8 mouse cellular contexts compared by ENCODE assay signal in genomic region chr16:33830512-33831105, GRCm38 (mm10). TPM values are rescaled to one million over a fixed set of nuclear protein-coding genes. Genes with fewer than 3 reads are reported as not detected.
A peak's percentile ranks its signal among the peaks of the same experiment; 100 is the strongest.
DNase-seq lines count a peak whose midpoint lies in the region; ATAC-seq and TF ChIP-seq lines count a peak whose summit lies in the region.

No protein-coding gene starts in this region.

- peak overlapping the region; percentile 52 to 78 (median 57) for H3K4me3 ChIP-seq in CH12.LX (replicated peaks in 1 of 3; ENCODE audit: low read depth in 2 of 3, low read length in 2 of 3, poor library complexity in 1 of 3)
- H3K4me3 ChIP-seq in forebrain, embryonic 16.5 days (replicated peaks; ENCODE audit: low read length): peak overlapping the region; percentile 69
- peak overlapping the region; percentile 54 to 60 for H3K4me3 ChIP-seq in liver, embryonic 14.5 days (ENCODE audit: insufficient read depth in 1 of 2, low read depth in 2 of 2, low read length in 2 of 2)

- no peak for ATAC-seq in forebrain, embryonic 16.5 days
- ATAC-seq in liver, embryonic 14.5 days (ENCODE audit: insufficient read depth): no peak
- no peak for ATAC-seq in granulocyte monocyte progenitor cell, adult 5-6 weeks (replicated peaks; ENCODE audit: poor library complexity, severe bottlenecking)

- TF ChIP-seq CTCF in CH12.LX (conservative IDR thresholded peaks at IDR 0.05 in 1 of 2, IDR thresholded peaks at IDR 0.05 in 1 of 2; ENCODE audit: low read depth in 2 of 2, low read length in 2 of 2): no peak
- TF ChIP-seq CTCF in liver, embryonic 14.5 days (IDR thresholded peaks at IDR 0.05; ENCODE audit: low read depth): no peak

- H3K27me3 ChIP-seq in CH12.LX (replicated peaks): peaks cover 46% of the 10 kb centered on the region
- H3K27me3 ChIP-seq in forebrain, embryonic 16.5 days (replicated peaks; ENCODE audit: control insufficient read depth, insufficient read depth, low read length): peaks cover 29% of the 10 kb centered on the region
- H3K27me3 ChIP-seq in liver, embryonic 14.5 days (ENCODE audit: control insufficient read depth, insufficient read depth, low read length): peaks cover 49% of the 10 kb centered on the region

- no peak overlapping the region for H3K27ac ChIP-seq in CH12.LX (ENCODE audit: insufficient read depth, low read depth)
- H3K27ac ChIP-seq in forebrain, embryonic 16.5 days (ENCODE audit: low read length): no peak overlapping the region
- no peak overlapping the region for H3K27ac ChIP-seq in liver, embryonic 14.5 days

- H3K9me3 ChIP-seq in CH12.LX (replicated peaks; ENCODE audit: low read length): no peaks in the 10 kb centered on the region
- no peaks in the 10 kb centered on the region for H3K9me3 ChIP-seq in forebrain, embryonic 16.5 days (ENCODE audit: control insufficient read depth, low read length)
- no peaks in the 10 kb centered on the region for H3K9me3 ChIP-seq in liver, embryonic 14.5 days (ENCODE audit: control insufficient read depth, low read length)

- TF ChIP-seq POLR2A in CH12.LX (IDR thresholded peaks at IDR 0.05; ENCODE audit: low read depth, low read length): no peak

- H3K36me3 ChIP-seq in CH12.LX (replicated peaks in 1 of 2; ENCODE audit: control insufficient read depth in 1 of 2, insufficient read depth in 1 of 2, low read length in 1 of 2): no peaks in the 10 kb centered on the region
- no peaks in the 10 kb centered on the region for H3K36me3 ChIP-seq in forebrain, embryonic 16.5 days (ENCODE audit: control insufficient read depth, insufficient read depth)
- H3K36me3 ChIP-seq in liver, embryonic 14.5 days (replicated peaks; ENCODE audit: control insufficient read depth, insufficient read depth, low read depth): no peaks in the 10 kb centered on the region

- peak; percentile 57 for DNase-seq in embryo, embryonic 10.5 days (ENCODE audit: low spot score)
- DNase-seq in embryo, embryonic 10 days (ENCODE audit: low spot score): no peak
- no peak for DNase-seq in CH12.LX (ENCODE audit: extremely low read depth)
- no peak for DNase-seq in liver, embryonic 14.5 days (ENCODE audit: low read depth in 3 of 3, low spot score in 3 of 3)
- no peak for DNase-seq in T-cell, adult 2 months (ENCODE audit: low spot score)
- DNase-seq in urinary bladder, postnatal 25 days (ENCODE audit: low spot score): no peak

- peak overlapping the region; percentile 63; the same call in 1 of the 2 replicates for H3K9ac ChIP-seq in CH12.LX (ENCODE audit: insufficient read depth, low read depth)
- peak overlapping the region; percentile 70 for H3K9ac ChIP-seq in forebrain, embryonic 16.5 days (replicated peaks; ENCODE audit: low read depth, low read length)
- H3K9ac ChIP-seq in liver, embryonic 14.5 days (replicated peaks): no peak overlapping the region

- dilution Hi-C loops in CH12.LX (cut with MboI; ENCODE audit: extremely low pct_ligation_motif_present, extremely low pct_unique_long_range_greater_than_20kb, low sequenced_read_pairs): no loop called here

- WGBS in forebrain, embryonic 16.5 days: 4% methylated on average over 18 of the region's 18 CpGs
- WGBS in liver, embryonic 14.5 days (ENCODE audit: insufficient replicate concordance): 8% methylated on average over 18 of the region's 18 CpGs

- no peak for TF ChIP-seq EP300 in CH12.LX (IDR thresholded peaks at IDR 0.05; ENCODE audit: low read length)
- TF ChIP-seq EP300 in liver, embryonic 14.5 days (IDR thresholded peaks at IDR 0.05; ENCODE audit: low read depth): no peak

- H3K4me2 ChIP-seq in CH12.LX (ENCODE audit: insufficient read depth, low read depth, poor library complexity, severe bottlenecking): peak overlapping the region; percentile 46
- H3K4me2 ChIP-seq in forebrain, embryonic 16.5 days (ENCODE audit: low read length): peak overlapping the region; percentile 99
- peak overlapping the region; percentile 47 for H3K4me2 ChIP-seq in liver, embryonic 14.5 days (ENCODE audit: low read depth)

- no peaks in the 10 kb centered on the region for H3K79me2 ChIP-seq in CH12.LX (replicated peaks; ENCODE audit: control insufficient read depth, extremely low read depth, insufficient read depth, poor library complexity, severe bottlenecking)

- peaks cover 3 to 22% of the 10 kb centered on the region in 2 experiments for H3K4me1 ChIP-seq in CH12.LX (ENCODE audit: control insufficient read depth in 1 of 2, insufficient read depth in 2 of 2)
- H3K4me1 ChIP-seq in forebrain, embryonic 16.5 days (replicated peaks; ENCODE audit: control insufficient read depth, insufficient read depth, low read length): peaks cover 32% of the 10 kb centered on the region
- peaks cover 0 to 15% of the 10 kb centered on the region in 2 experiments; a peak in 2 of 4 replicates for H3K4me1 ChIP-seq in liver, embryonic 14.5 days (replicated peaks; ENCODE audit: control insufficient read depth in 2 of 2, insufficient read depth in 2 of 2, low read length in 1 of 2)

- no peak for TF ChIP-seq RAD21 in CH12.LX (IDR thresholded peaks at IDR 0.05; ENCODE audit: low read depth, low read length)

- in situ Hi-C loops in CH12.LX (cut with MboI; ENCODE audit: low pct_ligation_motif_present, low pct_unique_long_range_greater_than_20kb, low sequenced_read_pairs): no loop called here

TF ChIP-seq in CH12.LX, 34 proteins besides CTCF, POLR2A, EP300 and RAD21:
- TF ChIP-seq MAX (IDR thresholded peaks at IDR 0.05; ENCODE audit: low read length) (no peak), ZNF384 (IDR thresholded peaks at IDR 0.05; ENCODE audit: low read depth, low read length) (peak; percentile 52; the same call in 1 of the 2 replicates)
TF ChIP-seq in CH12.LX: peak in this region for 1.

RNA-seq across cellular contexts. Expression of gene Itgb5, which starts 1.1 kb away (rescaled TPM):
- total RNA-seq in CH12.LX (2012; rRNA removed): 11.5 and 20.1 TPM in 2 replicates
- 0.65 and 0.85 TPM in 2 replicates for total RNA-seq in CH12.LX (2014; rRNA removed)
- polyA plus RNA-seq in CH12.LX (2012; ENCODE audit: insufficient read length, low read depth): 1.1 and 1.8 TPM in 2 replicates
- 7.7 and 10.5 TPM in 2 replicates for polyA plus RNA-seq in forebrain, embryonic 16.5 days (2015; fragmentation: Nextera tagmentation; extraction: Ambion mirVana)
- polyA plus RNA-seq in liver, embryonic 14.5 days (2012; rRNA removed): 13.7 and 14.1 TPM in 2 replicates
- polyA plus RNA-seq in liver, embryonic 14.5 days (2014; fragmentation: Nextera tagmentation; extraction: Ambion mirVana): 10.8 and 13.9 TPM in 2 replicates
- total RNA-seq in granulocyte monocyte progenitor cell, adult 5-6 weeks (2014; fragmentation: Nextera tagmentation): 8.1 and 19.6 TPM in 2 replicates
- 9.2 and 13.4 TPM in 2 replicates for total RNA-seq in granulocyte monocyte progenitor cell, adult 5-6 weeks (2017)

RNA-seq across cellular contexts. Expression of gene Muc13, which starts 36.8 kb away (rescaled TPM):
- total RNA-seq in CH12.LX (2012; rRNA removed) (not detected in 2 replicates), CH12.LX (2014; rRNA removed) (not detected in 2 replicates)
- polyA plus RNA-seq in CH12.LX (2012; ENCODE audit: insufficient read length, low read depth): not detected in 2 replicates
- 0.11 TPM in 1 of 2 replicates, not detected in the other for polyA plus RNA-seq in forebrain, embryonic 16.5 days (2015; fragmentation: Nextera tagmentation; extraction: Ambion mirVana)
- polyA plus RNA-seq in liver, embryonic 14.5 days (2012; rRNA removed): 1.7 and 1.9 TPM in 2 replicates
- 1.4 and 1.5 TPM in 2 replicates for polyA plus RNA-seq in liver, embryonic 14.5 days (2014; fragmentation: Nextera tagmentation; extraction: Ambion mirVana)
- 41.1 and 69.5 TPM in 2 replicates for total RNA-seq in granulocyte monocyte progenitor cell, adult 5-6 weeks (2014; fragmentation: Nextera tagmentation)
- total RNA-seq in granulocyte monocyte progenitor cell, adult 5-6 weeks (2017): 53.2 and 60.5 TPM in 2 replicates

Comparison
In these comparisons a context has a peak if more than half of its experiments do, and no peak if none do; other contexts are left out.
1. H3K4me2 ChIP-seq: peak in every context shown above with its lines; median percentile 99 in forebrain, embryonic 16.5 days; 47 in liver, embryonic 14.5 days; 46 in CH12.LX.